Mouse (Mus musculus): ENCODE results near the gene Ss18l1. TPM values are rescaled to one million over a fixed set of nuclear protein-coding genes. Genes with fewer than 3 reads are reported as not detected.

Gene Ss18l1
- total and polyA plus RNA-seq, 3 experiments = 2.0 to 3.0 (median 2.1) TPM

DNA sequence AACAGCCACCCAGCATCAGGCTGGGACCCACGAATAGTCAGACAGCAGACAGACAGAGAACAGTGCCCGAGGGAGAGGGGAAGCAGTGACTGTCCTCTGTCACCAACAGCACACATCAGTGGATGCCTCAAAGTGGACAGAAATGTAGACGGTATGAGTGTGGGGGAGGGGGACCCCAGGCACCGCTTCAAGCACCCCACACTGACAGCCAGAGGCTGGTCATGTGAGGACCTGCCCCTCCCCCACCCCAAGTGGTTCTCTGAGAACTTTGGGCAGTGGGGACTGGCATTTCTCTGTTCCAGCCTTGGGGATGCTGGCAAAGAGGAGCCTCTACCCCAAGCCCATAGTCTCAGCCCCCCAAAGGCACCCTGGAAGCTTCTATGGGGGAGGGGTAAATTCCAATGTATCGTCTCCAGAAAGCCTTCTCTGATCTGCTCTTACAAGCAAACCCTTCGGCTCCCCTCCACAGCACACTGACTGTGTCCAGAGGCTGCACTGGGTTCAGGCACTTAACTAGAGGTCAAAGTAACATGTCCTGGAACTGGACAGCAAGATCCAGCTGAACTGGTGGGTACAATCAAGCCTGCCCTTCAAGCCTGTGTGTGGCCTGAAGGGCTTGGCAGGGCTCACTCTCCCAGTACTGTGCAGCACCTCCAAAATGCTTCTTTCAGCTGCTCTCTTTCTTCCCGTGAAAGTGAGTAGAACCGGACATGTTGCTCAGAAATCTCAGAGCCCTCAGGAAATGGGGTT lies 63.3 kb downstream of the Ss18l1 start:
- no peak overlapping the region for H3K27ac ChIP-seq (ENCODE audit: insufficient read depth, low read depth)
- peaks cover 78% of the 10 kb centered on the region for H3K27me3 ChIP-seq (replicated peaks)
- TF ChIP-seq ZNF384 (IDR thresholded peaks at IDR 0.05; ENCODE audit: low read depth, low read length) (no peak), PAX5 (IDR thresholded peaks at IDR 0.05; ENCODE audit: low read length) (no peak), CHD2 (IDR thresholded peaks at IDR 0.05; ENCODE audit: low read length) (peak; percentile 29; the same call in 1 of the 2 replicates), SMC3 (IDR thresholded peaks at IDR 0.05; ENCODE audit: low read depth, low read length) (no peak), HCFC1 (IDR thresholded peaks at IDR 0.05; ENCODE audit: low read depth, low read length) (no peak), TCF12 (IDR thresholded peaks at IDR 0.05; ENCODE audit: low read depth, low read length) (no peak), JUND (conservative IDR thresholded peaks at IDR 0.05; ENCODE audit: low read depth, low read length) (no peak), ELF1 (IDR thresholded peaks at IDR 0.05; ENCODE audit: low read depth, low read length) (no peak)
- dilution Hi-C loops (cut with MboI; ENCODE audit: extremely low pct_ligation_motif_present, extremely low pct_unique_long_range_greater_than_20kb, low sequenced_read_pairs) = no loop called here
- peaks cover 7% of the 10 kb centered on the region for H3K9me3 ChIP-seq (replicated peaks; ENCODE audit: low read length)
- H3K4me3 ChIP-seq (replicated peaks in 1 of 3; ENCODE audit: low read depth in 2 of 3, low read length in 2 of 3, poor library complexity in 1 of 3) = no peak overlapping the region
- H3K36me3 ChIP-seq (replicated peaks in 1 of 2; ENCODE audit: control insufficient read depth in 1 of 2, insufficient read depth in 1 of 2, low read length in 1 of 2) = no peaks in the 10 kb centered on the region
- H3K79me2 ChIP-seq (replicated peaks; ENCODE audit: control insufficient read depth, extremely low read depth, insufficient read depth, poor library complexity, severe bottlenecking) = no peaks in the 10 kb centered on the region
- DNase-seq (ENCODE audit: extremely low read depth) = no peak
- H3K4me2 ChIP-seq (ENCODE audit: insufficient read depth, low read depth, poor library complexity, severe bottlenecking) = no peak overlapping the region
- in situ Hi-C loops (cut with MboI; ENCODE audit: low pct_ligation_motif_present, low pct_unique_long_range_greater_than_20kb, low sequenced_read_pairs) = no loop called here
- no peak overlapping the region for H3K9ac ChIP-seq (ENCODE audit: insufficient read depth, low read depth)
- H3K4me1 ChIP-seq (ENCODE audit: control insufficient read depth in 1 of 2, insufficient read depth in 2 of 2) = peaks cover 5 to 10% of the 10 kb centered on the region in 2 experiments; a peak in 3 of 4 replicates

DNA sequence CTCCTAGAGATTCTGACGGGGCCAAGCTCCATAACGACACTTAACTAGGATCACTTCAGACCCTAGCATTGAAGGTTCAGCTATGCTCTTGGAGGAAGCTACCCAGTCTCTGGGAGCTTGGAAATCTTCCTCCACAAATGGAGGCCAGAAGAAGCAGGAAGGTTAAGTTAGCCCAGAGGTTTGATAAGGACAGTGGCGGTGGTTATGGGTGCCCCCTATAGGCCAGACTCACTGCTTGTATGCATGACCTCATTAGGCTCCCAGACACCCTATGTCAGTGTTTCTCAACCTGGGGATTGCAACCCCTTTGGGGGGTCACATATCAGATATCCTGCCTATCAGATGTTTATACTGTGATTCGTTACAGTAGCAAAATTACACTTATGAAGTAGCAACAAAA lies 64.8 kb downstream of the Ss18l1 start:
- no peak for TF ChIP-seq NELFE (IDR thresholded peaks at IDR 0.05; ENCODE audit: low read depth, low read length)
- no peak for TF ChIP-seq ELF1 (IDR thresholded peaks at IDR 0.05; ENCODE audit: low read depth, low read length)
- TF ChIP-seq PAX5 (IDR thresholded peaks at IDR 0.05; ENCODE audit: low read length) = no peak
- peak; percentile 8; the same call in 1 of the 2 replicates for TF ChIP-seq SMC3 (IDR thresholded peaks at IDR 0.05; ENCODE audit: low read depth, low read length)
- TF ChIP-seq TBP (conservative IDR thresholded peaks at IDR 0.05; ENCODE audit: low read depth, low read length) = no peak
- no peak for TF ChIP-seq JUN (IDR thresholded peaks at IDR 0.05; ENCODE audit: insufficient read depth, low read depth, low read length)
- no peak for TF ChIP-seq ZC3H11A (IDR thresholded peaks at IDR 0.05; ENCODE audit: low read depth, low read length)
- TF ChIP-seq RAD21 (IDR thresholded peaks at IDR 0.05; ENCODE audit: low read depth, low read length) = peak; percentile 43
- TF ChIP-seq CTCF (conservative IDR thresholded peaks at IDR 0.05 in 1 of 2, IDR thresholded peaks at IDR 0.05 in 1 of 2; ENCODE audit: low read depth in 2 of 2, low read length in 2 of 2) = peak in 1 of 2 experiments; percentile 59; a peak in 2 of 4 replicates
- no peak for TF ChIP-seq JUND (conservative IDR thresholded peaks at IDR 0.05; ENCODE audit: low read depth, low read length)
- TF ChIP-seq IRF4 (IDR thresholded peaks at IDR 0.05; ENCODE audit: low read depth, low read length) = no peak
- TF ChIP-seq KAT2A (IDR thresholded peaks at IDR 0.05; ENCODE audit: insufficient replicate concordance, low read length) = no peak
- TF ChIP-seq CHD1 (IDR thresholded peaks at IDR 0.05; ENCODE audit: low read depth, low read length) = no peak
- no peak for TF ChIP-seq UBTF (IDR thresholded peaks at IDR 0.05; ENCODE audit: low read depth, low read length)
- no peak for TF ChIP-seq BHLHE40 (IDR thresholded peaks at IDR 0.05; ENCODE audit: low read depth, low read length)
- TF ChIP-seq MYC (IDR thresholded peaks at IDR 0.05; ENCODE audit: low read depth, low read length) = no peak
- TF ChIP-seq MAFK (IDR thresholded peaks at IDR 0.05; ENCODE audit: insufficient replicate concordance, low read length) = no peak
- TF ChIP-seq MAZ (IDR thresholded peaks at IDR 0.05; ENCODE audit: low read depth, low read length) = no peak
- no peak for TF ChIP-seq E2F4 (IDR thresholded peaks at IDR 0.05; ENCODE audit: insufficient replicate concordance, low read depth, low read length)
- H3K27me3 ChIP-seq (replicated peaks) = peaks cover 79% of the 10 kb centered on the region
- dilution Hi-C loops (cut with MboI; ENCODE audit: extremely low pct_ligation_motif_present, extremely low pct_unique_long_range_greater_than_20kb, low sequenced_read_pairs) (no loop called here), in situ Hi-C loops (cut with MboI; ENCODE audit: low pct_ligation_motif_present, low pct_unique_long_range_greater_than_20kb, low sequenced_read_pairs) (no loop called here)
- no peak for DNase-seq (ENCODE audit: extremely low read depth)
- H3K4me2 ChIP-seq (ENCODE audit: insufficient read depth, low read depth, poor library complexity, severe bottlenecking) = no peak overlapping the region
- no peaks in the 10 kb centered on the region for H3K36me3 ChIP-seq (replicated peaks in 1 of 2; ENCODE audit: control insufficient read depth in 1 of 2, insufficient read depth in 1 of 2, low read length in 1 of 2)
- peaks cover 8 to 20% of the 10 kb centered on the region in 2 experiments for H3K4me1 ChIP-seq (ENCODE audit: control insufficient read depth in 1 of 2, insufficient read depth in 2 of 2)
- no peak overlapping the region for H3K27ac ChIP-seq (ENCODE audit: insufficient read depth, low read depth)
- no peak overlapping the region for H3K4me3 ChIP-seq (replicated peaks in 1 of 3; ENCODE audit: low read depth in 2 of 3, low read length in 2 of 3, poor library complexity in 1 of 3)
- peaks cover 7% of the 10 kb centered on the region for H3K9me3 ChIP-seq (replicated peaks; ENCODE audit: low read length)
- H3K79me2 ChIP-seq (replicated peaks; ENCODE audit: control insufficient read depth, extremely low read depth, insufficient read depth, poor library complexity, severe bottlenecking) = no peaks in the 10 kb centered on the region
- H3K9ac ChIP-seq (ENCODE audit: insufficient read depth, low read depth) = no peak overlapping the region
